Mouse (Mus musculus) E14TG2a.4 (cell line): ENCODE data around the gene Mfsd13b.

Source experiments
- H3K27me3 ChIP-seq: 2 replicates; pipeline ENCODE4 v1.6.1; 2014; ENCODE audit warnings: low read length, control low read depth; ENCODE audit not compliant: insufficient read depth
- H3K36me3 ChIP-seq: 2 replicates; pipeline ENCODE4 v1.6.1; 2014; ENCODE audit warnings: low read length, control low read depth; ENCODE audit not compliant: insufficient read depth
- H3K4me1 ChIP-seq: replicated peaks from 2 replicates; pipeline ENCODE4 v1.6.1; 2014; ENCODE audit warnings: low read depth, low read length, control low read depth
- H3K4me3 ChIP-seq: replicated peaks from 2 replicates; pipeline ENCODE4 v1.5.1; 2014; ENCODE audit warnings: mild to moderate bottlenecking, low read length
- H3K9me3 ChIP-seq: 2 replicates; pipeline ENCODE4 v1.6.1; 2014; ENCODE audit warnings: low read length, control low read depth
- CTCF ChIP-seq: conservative IDR thresholded peaks from 2 replicates; pipeline ENCODE4 v1.5.1; 2014; ENCODE audit warnings: low read length
- NANOG ChIP-seq: IDR thresholded peaks from 2 replicates; pipeline ENCODE4 v1.6.1; 2014; ENCODE audit warnings: borderline replicate concordance, low read length, mixed read lengths
- POU5F1 ChIP-seq: IDR thresholded peaks from 2 replicates; pipeline ENCODE4 v1.6.1; 2014; ENCODE audit warnings: low read length, borderline replicate concordance

Gene Mfsd13b

GRCm38 (mm10) chr7:121002407-121002928 lies 20.2 kb downstream of the Mfsd13b start:
- Histone ChIP-seq H3K36me3 (no peaks in the 10 kb centered on the region), H3K4me1 (no peaks in the 10 kb centered on the region), H3K9me3 (no peaks in the 10 kb centered on the region), H3K4me3 (no peak overlapping the region), H3K27me3 (no peaks in the 10 kb centered on the region)
- TF ChIP-seq NANOG (no peak), POU5F1 (no peak), CTCF (no peak)

GRCm38 (mm10) chr7:121003793-121004418 lies 21.6 kb downstream of the Mfsd13b start:
- Histone ChIP-seq H3K4me1 (no peaks in the 10 kb centered on the region), H3K36me3 (no peaks in the 10 kb centered on the region), H3K27me3 (no peaks in the 10 kb centered on the region), H3K4me3 (no peak overlapping the region), H3K9me3 (no peaks in the 10 kb centered on the region)
- TF ChIP-seq CTCF (no peak), POU5F1 (no peak), NANOG (no peak)

GRCm38 (mm10) chr7:121011794-121012689 lies 29.7 kb downstream of the Mfsd13b start:
- H3K9me3 ChIP-seq: no peaks in the 10 kb centered on the region
- no peaks in the 10 kb centered on the region for H3K36me3 ChIP-seq
- H3K4me3 ChIP-seq: no peak overlapping the region
- TF ChIP-seq NANOG: no peak
- no peak for TF ChIP-seq POU5F1
- no peak for TF ChIP-seq CTCF
- H3K4me1 ChIP-seq: no peaks in the 10 kb centered on the region
- H3K27me3 ChIP-seq: peaks cover 3% of the 10 kb centered on the region; the same call in 1 of the 2 replicates

- H3K4me1 ChIP-seq: no peaks in the 10 kb centered on the region
- peaks cover 3% of the 10 kb centered on the region; the same call in 1 of the 2 replicates for H3K27me3 ChIP-seq
- H3K36me3 ChIP-seq: no peaks in the 10 kb centered on the region
- H3K9me3 ChIP-seq: no peaks in the 10 kb centered on the region
- TF ChIP-seq POU5F1 (no peak), CTCF (no peak), NANOG (no peak)
- H3K4me3 ChIP-seq: no peak overlapping the region
These were observed 32.2 kb downstream of the Mfsd13b start for GRCm38 (mm10) chr7:121014486-121014885.

DNA sequence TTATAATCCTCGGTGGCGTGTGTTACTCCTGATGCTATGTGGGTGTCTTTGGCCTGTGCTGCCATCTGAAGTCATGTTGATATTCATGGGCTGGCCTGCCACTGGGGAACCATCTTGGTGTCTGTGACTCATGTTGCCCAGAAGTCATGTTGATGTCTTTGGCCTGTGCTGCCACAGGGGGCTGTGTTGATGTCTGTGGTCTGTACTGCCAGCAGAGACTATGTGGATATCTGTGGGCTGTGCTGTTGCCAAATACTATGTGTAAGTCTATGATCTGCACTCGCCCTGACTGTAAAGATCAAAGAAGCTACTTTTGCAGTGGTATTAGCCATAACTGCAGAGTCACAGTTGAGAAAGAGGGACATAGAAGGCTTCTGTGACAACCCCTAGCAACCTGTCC lies 36.5 kb downstream of the Mfsd13b start:
- H3K4me3 ChIP-seq: no peak overlapping the region
- no peak for TF ChIP-seq NANOG
- TF ChIP-seq CTCF: no peak
- no peak for TF ChIP-seq POU5F1
- no peaks in the 10 kb centered on the region for H3K27me3 ChIP-seq
- H3K36me3 ChIP-seq: no peaks in the 10 kb centered on the region
- H3K9me3 ChIP-seq: no peaks in the 10 kb centered on the region
- H3K4me1 ChIP-seq: 0 out of 2 replicates have a peak, but pooled peaks cover 3% of the 10 kb centered on the region

- 0 out of 2 replicates have a peak, but pooled peaks cover 3% of the 10 kb centered on the region for H3K4me1 ChIP-seq
- H3K27me3 ChIP-seq: no peaks in the 10 kb centered on the region
- no peaks in the 10 kb centered on the region for H3K36me3 ChIP-seq
- TF ChIP-seq CTCF (peak; percentile 19; the same call in 1 of the 2 replicates), POU5F1 (no peak), NANOG (no peak)
- H3K4me3 ChIP-seq: no peak overlapping the region
- no peaks in the 10 kb centered on the region for H3K9me3 ChIP-seq
These were observed 38.0 kb downstream of the Mfsd13b start for GRCm38 (mm10) chr7:121020277-121020676.

GRCm38 (mm10) chr7:121025221-121026008 lies 43.1 kb downstream of the Mfsd13b start:
- H3K4me1 ChIP-seq: 0 out of 2 replicates have a peak, but pooled peaks cover under 1% of the 10 kb centered on the region
- H3K36me3 ChIP-seq: no peaks in the 10 kb centered on the region
- no peaks in the 10 kb centered on the region for H3K9me3 ChIP-seq
- H3K4me3 ChIP-seq: no peak overlapping the region
- H3K27me3 ChIP-seq: 0 out of 2 replicates have a peak, but pooled peaks cover 2% of the 10 kb centered on the region
- no peak for TF ChIP-seq CTCF
- no peak for TF ChIP-seq POU5F1
- no peak for TF ChIP-seq NANOG
